Mouse (Mus musculus): ENCODE results near the gene Spopl. TPM values are rescaled to one million over a fixed set of nuclear protein-coding genes. Genes with fewer than 3 reads are reported as not detected.

Spopl gene
- polyA plus RNA-seq, 1 experiment from 2014 or later = 8.9 TPM

DNA sequence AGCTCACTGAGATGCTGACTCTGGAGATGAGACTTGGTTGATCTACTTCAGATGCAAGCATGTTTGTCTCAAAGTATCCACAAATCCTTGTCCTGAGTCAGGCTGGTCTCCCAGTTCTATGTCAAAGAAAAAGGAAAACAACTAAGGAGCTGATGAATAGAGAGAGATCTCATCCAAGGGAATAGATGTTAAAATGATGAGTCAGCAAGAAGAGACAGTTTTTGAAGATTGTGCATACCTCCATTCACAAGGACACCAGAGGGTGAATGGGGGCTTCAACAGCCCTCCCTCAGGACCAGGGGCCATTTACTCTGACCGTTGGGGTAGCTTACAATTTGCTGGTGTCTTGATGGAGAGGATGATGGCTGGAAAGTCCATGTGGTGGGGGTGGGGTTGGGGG, 104.4 kb downstream of the Spopl start:
- Histone ChIP-seq H3K27me3 (ENCODE audit: control insufficient read depth, insufficient read depth, low read length) (no peaks in the 10 kb centered on the region), H3K9me3 (ENCODE audit: control insufficient read depth, low read length) (no peaks in the 10 kb centered on the region), H3K36me3 (ENCODE audit: control insufficient read depth, insufficient read depth, low read length) (no peaks in the 10 kb centered on the region), H3K9ac (ENCODE audit: low read length) (no peak overlapping the region), H3K27ac (replicated peaks; ENCODE audit: low read depth, low read length) (no peak overlapping the region), H3K4me1 (ENCODE audit: control insufficient read depth, insufficient read depth, low read length) (no peaks in the 10 kb centered on the region), H3K4me2 (ENCODE audit: low read depth, severe bottlenecking) (no peak overlapping the region), H3K4me3 (ENCODE audit: low read depth, low read length) (no peak overlapping the region)
- WGBS = 100% methylated on average over 1 of the region's 1 CpGs
- ATAC-seq (ENCODE audit: insufficient number of reproducible peaks, low FRiP score, low TSS enrichment, low read depth) = no peak
- DNase-seq (ENCODE audit: low spot score) = no peak

GRCm38 (mm10) chr2:23457452-23457851, 114.5 kb downstream of the Spopl start:
- Histone ChIP-seq H3K36me3 (ENCODE audit: control insufficient read depth, insufficient read depth, low read length) (no peaks in the 10 kb centered on the region), H3K4me3 (ENCODE audit: low read depth, low read length) (no peak overlapping the region), H3K27me3 (ENCODE audit: control insufficient read depth, insufficient read depth, low read length) (no peaks in the 10 kb centered on the region), H3K9me3 (ENCODE audit: control insufficient read depth, low read length) (no peaks in the 10 kb centered on the region), H3K4me2 (ENCODE audit: low read depth, severe bottlenecking) (no peak overlapping the region), H3K27ac (replicated peaks; ENCODE audit: low read depth, low read length) (no peak overlapping the region), H3K9ac (ENCODE audit: low read length) (no peak overlapping the region), H3K4me1 (ENCODE audit: control insufficient read depth, insufficient read depth, low read length) (no peaks in the 10 kb centered on the region)
- DNase-seq (ENCODE audit: low spot score) (no peak), ATAC-seq (ENCODE audit: insufficient number of reproducible peaks, low FRiP score, low TSS enrichment, low read depth) (no peak)
